Mouse (Mus musculus) heart, adult 9 months (tissue): ENCODE measurements around the gene Lrp6.

Experiments
- DNase-seq, 2 experiments: peaks; one replicate each; pipeline ENCODE4 v3.0.0; 2022; ENCODE audit warnings: low spot score in 2 of 2

Lrp6 gene

DNA sequence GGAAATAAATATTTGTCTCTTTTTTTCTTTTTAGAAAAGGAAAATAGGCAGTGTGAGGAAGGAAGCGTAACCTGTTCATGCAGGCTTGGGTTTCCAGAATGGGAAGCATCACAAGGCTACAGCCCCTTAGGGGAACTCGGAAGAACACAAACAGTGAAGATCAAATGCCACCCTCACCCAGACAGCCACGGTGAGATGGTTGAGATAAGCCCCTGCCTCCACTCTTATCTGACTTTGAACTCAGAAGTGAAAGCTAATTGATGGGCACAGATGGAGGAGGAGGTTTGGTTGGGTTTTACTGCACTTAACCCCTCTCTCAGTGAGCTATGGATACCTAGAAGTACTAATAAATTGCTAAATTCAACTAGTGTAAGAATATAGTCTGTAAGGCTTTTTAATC lies 33.7 kb downstream of the Lrp6 start:
- DNase-seq = no peak

DNA sequence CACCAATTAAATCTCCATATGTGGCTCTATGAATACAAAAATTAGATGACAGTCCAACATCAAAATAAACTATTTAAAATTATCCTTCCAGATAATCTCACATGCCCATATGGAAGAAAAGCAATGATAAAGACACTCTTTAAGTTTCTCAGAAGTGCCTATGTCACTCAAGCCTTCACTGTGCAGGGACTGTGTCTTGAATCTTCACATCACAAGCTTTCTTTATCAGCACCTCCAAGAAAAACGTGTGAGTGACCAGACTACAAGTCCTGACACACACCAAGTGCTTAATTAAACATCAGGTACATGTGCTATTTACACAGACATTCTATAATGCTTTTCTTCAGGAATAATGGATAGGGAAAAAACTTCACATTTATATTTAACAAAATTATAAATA lies 34.8 kb downstream of the Lrp6 start:
- no peak for DNase-seq

DNA sequence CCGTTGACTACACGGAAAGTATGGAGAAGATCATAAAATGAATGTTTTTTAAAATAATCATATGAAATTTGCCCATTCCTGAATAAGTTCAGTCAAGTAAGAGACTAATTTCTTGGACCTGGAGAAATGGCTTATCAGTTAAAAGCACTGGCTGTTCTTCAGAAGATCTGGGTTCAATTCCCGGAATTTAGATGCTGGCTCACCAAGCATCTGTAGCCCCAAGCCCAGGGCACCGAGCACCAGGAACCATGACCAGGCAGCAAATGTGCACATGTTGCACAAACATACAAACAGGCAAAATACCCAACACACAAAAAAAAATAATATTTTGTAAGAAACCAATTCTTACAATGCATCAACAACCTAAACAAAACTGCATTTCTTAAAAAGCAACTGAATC lies 37.4 kb downstream of the Lrp6 start:
- no peak for DNase-seq

- no peak for DNase-seq
Observed at GRCm38 (mm10) chr6:134528396-134528795, 38.4 kb downstream of the Lrp6 start.

DNA sequence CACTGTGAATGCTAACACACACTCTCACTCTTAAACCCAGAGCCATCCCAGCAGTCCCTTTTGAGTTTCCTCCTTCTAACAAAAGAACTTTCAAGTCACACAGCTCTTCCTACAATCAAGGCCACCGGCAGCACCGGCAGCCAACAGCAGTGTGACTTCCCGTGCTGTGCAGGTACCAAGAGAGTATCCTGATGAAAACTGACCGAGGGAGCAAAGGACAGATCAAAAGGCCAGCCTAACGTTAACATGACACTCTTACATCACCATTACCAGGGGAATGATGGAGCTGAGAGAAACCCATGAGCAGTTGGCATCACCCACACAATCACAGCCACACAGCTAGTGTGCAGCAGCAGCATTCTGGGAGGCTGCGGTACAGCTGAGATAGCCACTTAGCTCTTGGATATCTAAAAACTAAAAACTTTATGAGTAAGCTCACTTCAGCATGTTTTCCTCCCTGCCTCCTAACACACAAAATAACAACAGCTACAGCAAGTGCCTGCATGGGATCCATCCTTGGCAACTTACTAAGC lies 39.1 kb downstream of the Lrp6 start:
- no peak for DNase-seq

GRCm38 (mm10) chr6:134526821-134527595 lies 39.8 kb downstream of the Lrp6 start:
- no peak for DNase-seq

- DNase-seq = no peak
Observed at GRCm38 (mm10) chr6:134526275-134526674, 40.5 kb downstream of the Lrp6 start.

DNA sequence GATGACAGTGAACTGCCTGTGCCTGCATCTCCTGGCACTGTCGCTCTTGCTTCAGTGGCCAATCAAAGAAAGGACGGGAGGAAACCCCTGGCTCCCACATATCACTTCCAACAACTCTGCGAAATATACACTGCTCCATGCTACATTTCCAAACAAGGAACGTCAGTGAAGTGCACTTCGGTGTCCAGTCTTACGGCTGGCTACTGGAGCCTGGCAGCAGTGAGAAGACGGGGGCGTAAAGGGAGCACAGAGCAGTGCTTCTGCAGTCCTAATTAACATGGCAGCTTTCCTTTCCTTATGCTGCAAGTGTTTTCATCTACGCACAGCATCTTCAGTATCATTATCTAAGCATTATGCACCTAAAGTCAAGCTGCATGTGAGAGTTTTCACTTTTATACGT lies 45.4 kb downstream of the Lrp6 start:
- no peak for DNase-seq

- DNase-seq = no peak
Observed at GRCm38 (mm10) chr6:134520821-134521220, 45.9 kb downstream of the Lrp6 start.

GRCm38 (mm10) chr6:134518450-134518849 lies 48.3 kb downstream of the Lrp6 start:
- DNase-seq = no peak

GRCm38 (mm10) chr6:134517141-134517540 lies 49.6 kb downstream of the Lrp6 start:
- no peak for DNase-seq

DNA sequence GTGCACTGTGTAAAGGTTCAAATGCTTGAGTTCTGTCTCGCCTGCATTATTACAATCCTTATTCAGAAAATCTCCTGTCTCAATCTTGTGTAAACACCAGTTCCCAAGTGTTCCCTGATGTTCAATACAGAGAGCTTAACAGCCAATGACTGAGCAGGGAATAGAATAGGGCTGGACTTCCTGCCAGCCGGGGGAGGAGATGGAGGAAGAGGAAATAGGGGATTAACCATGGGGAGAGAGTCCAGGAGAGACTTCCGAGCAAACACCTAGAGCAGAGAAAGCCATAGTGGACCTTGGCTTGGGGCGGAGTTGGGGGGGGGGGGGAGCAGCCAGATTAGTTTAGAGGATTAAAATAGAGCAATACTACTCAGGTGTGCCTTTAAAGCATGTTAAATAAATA lies 51.3 kb downstream of the Lrp6 start:
- DNase-seq = no peak

DNA sequence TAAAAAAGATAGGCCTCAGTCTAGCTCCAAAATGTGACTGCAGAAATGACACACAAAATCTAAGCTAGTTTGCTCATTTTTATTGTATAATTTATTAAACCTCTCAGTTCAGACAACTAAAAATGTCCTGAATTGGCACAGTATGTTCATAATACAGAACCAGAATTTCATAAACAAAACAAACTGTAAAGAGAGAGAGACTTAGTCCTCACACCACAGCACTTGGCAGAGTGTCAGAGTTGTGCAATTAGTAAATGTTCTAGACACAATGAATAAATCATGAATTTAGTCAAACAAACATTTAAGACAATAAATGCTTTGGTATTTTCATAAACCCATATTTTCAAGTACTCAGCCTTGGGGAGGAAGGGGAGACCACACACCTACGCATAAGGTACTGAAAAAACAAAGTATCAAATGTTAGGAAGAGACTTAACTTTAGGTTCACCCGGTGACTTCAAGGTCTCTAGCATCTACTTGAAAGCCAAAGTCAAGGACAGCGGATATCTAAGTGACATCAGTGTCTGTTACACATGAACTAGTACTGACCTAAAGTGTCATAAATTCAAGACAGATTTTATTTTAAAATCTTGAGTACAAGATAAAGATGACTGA lies 52.8 kb downstream of the Lrp6 start:
- DNase-seq = no peak

- no peak for DNase-seq
Observed at GRCm38 (mm10) chr6:134513011-134513410, 53.8 kb downstream of the Lrp6 start.

- DNase-seq = no peak
Observed at GRCm38 (mm10) chr6:134512478-134512877, 54.3 kb downstream of the Lrp6 start.

DNA sequence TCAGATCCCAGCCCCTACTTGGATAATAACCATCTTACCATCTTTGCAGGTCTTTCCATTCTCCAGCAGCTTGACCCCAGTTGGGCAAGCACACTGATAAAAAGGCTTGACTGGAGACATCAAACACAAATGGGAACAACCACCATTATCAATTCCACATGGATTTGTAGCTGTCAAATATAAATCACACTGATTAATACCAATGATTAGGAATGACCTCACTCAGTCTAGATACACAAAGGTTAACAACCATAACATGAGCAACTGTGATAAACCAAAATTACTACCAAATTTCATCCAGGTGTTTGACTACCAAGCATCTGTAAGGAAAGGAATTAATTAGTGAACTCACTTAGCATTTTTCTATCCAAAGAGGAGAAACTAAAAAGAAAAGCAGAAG lies 55.6 kb downstream of the Lrp6 start:
- no peak for DNase-seq

GRCm38 (mm10) chr6:134510280-134510679 lies 56.5 kb downstream of the Lrp6 start:
- no peak for DNase-seq

- DNase-seq = no peak
Observed at GRCm38 (mm10) chr6:134509731-134510226, 57.0 kb downstream of the Lrp6 start.

- DNase-seq = peak; percentile 19
Observed at GRCm38 (mm10) chr6:134504866-134505265, 61.9 kb downstream of the Lrp6 start.

DNA sequence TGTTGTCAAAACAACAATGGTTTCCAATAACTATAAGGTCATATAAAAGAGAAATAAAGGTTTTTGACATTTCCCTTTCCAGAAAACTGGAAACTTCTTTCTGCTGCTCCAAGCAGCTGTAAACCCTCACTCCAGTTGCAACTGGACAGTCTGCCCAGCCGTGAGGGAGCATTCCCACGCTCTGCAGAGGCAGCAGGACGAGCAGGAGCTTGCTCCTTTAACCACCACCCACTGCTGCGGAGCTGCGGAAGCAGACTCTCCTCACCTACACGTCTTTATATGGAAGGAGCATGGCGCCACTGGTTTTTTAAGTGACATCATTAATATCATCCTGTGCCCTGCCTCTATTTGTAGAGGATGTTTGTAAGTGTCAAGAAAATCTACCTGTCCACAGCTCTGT lies 64.4 kb downstream of the Lrp6 start:
- DNase-seq = peak in 1 of 2 experiments; percentile 18

DNA sequence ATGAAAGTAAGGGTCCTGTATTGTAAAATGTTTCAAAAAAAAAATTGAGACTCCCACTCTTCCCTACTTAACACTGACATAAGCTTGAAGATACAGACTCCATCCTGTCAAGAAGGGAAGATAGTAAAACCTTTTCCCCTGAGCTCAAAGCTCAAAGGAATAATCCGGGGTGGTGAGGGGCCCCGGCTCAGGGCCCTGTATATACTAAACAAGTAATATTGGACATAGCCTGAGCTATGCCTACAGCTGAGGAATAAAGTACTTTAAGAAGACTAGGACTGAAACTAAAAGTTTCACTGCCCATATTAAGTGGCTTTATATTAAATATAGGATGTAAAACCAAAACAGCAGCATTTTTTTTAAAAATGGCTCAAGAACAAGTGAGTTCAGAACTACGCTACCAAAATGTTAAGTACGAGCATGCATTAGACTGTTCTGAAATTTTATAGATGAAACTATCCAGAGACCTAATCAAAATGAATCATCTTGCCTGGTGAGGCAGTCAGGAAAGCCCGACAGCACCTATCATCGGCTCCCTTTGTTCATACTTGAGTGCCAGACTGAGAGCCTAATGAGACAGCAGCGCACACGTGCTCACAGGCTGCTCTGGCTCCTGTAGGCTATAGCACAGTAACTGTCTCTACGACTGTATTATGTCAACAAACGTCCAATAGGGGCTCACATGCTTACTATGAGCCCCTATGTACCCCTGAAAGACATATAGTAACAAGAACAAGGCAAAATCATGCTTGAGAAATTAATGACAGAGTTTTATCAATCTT lies 66.2 kb downstream of the Lrp6 start:
- no peak for DNase-seq

DNA sequence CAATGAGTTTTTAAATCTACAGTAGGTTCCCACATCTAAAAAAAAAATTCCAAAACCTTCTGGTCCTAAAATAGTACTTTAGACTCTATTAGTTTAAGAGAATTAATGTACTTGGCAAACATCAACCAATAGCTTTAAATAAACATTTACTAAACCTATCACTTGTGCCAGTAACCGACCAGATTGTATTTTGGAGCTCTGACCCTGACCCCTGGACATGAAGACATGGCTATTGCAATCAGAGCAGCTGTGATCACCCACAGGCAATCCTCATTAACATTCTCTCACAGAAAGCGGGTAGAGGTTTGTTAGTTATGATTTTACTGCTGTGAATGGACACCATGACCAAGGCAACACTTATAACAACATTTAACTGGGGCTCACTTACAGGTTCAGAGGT lies 67.7 kb downstream of the Lrp6 start:
- DNase-seq = no peak
